Mouse (Mus musculus): ENCODE measurements at regions not wholly inside any gene's neighbourhood (a gene's known extent, or its start where the extent isn't known, plus 50 kb on each side); places are given as distances from the start of the nearest gene placed in this dataset.

GRCm38 (mm10) chr5:129332014-129332413, 169.0 kb upstream of the Sfswap start:
- no peaks in the 10 kb centered on the region for H3K27me3 ChIP-seq (ENCODE audit: insufficient read depth, low read length)
- ATAC-seq (ENCODE audit: extremely low read depth, insufficient number of reproducible peaks, low FRiP score, poor library complexity, severe bottlenecking) (no peak; the same call in 1 of the 2 replicates), DNase-seq (ENCODE audit: low spot score) (no peak)
- TF ChIP-seq CTCF (IDR thresholded peaks at IDR 0.05; ENCODE audit: low read depth, low read length) (no peak), TAL1 (conservative IDR thresholded peaks at IDR 0.05; ENCODE audit: low read depth, low read length) (no peak), GATA2 (IDR thresholded peaks at IDR 0.05; ENCODE audit: borderline replicate concordance, low read depth, low read length) (no peak), GATA1 (IDR thresholded peaks at IDR 0.05; ENCODE audit: borderline replicate concordance, low read length) (no peak), POLR2AphosphoS5 (IDR thresholded peaks at IDR 0.05; ENCODE audit: insufficient replicate concordance, low read depth, low read length) (no peak)
- H3K9me3 ChIP-seq (replicated peaks) = peaks cover 90% of the 10 kb centered on the region
- no peaks in the 10 kb centered on the region for H3K4me1 ChIP-seq (ENCODE audit: insufficient read depth, low read depth, low read length)
- no peaks in the 10 kb centered on the region for H3K36me3 ChIP-seq (replicated peaks)
- no peak overlapping the region for H3K4me3 ChIP-seq (ENCODE audit: low read depth, low read length)

GRCm38 (mm10) chr5:129338511-129338910, 162.5 kb upstream of the Sfswap start:
- Histone ChIP-seq H3K27me3 (ENCODE audit: insufficient read depth, low read length) (no peaks in the 10 kb centered on the region), H3K4me3 (ENCODE audit: low read depth, low read length) (no peak overlapping the region), H3K9me3 (replicated peaks) (peaks cover 91% of the 10 kb centered on the region), H3K4me1 (ENCODE audit: insufficient read depth, low read depth, low read length) (no peaks in the 10 kb centered on the region), H3K36me3 (replicated peaks) (no peaks in the 10 kb centered on the region)
- DNase-seq (ENCODE audit: low spot score) = no peak
- TF ChIP-seq TAL1 (conservative IDR thresholded peaks at IDR 0.05; ENCODE audit: low read depth, low read length) = no peak
- TF ChIP-seq POLR2AphosphoS5 (IDR thresholded peaks at IDR 0.05; ENCODE audit: insufficient replicate concordance, low read depth, low read length) = no peak
- TF ChIP-seq GATA2 (IDR thresholded peaks at IDR 0.05; ENCODE audit: borderline replicate concordance, low read depth, low read length) = no peak
- no peak for TF ChIP-seq GATA1 (IDR thresholded peaks at IDR 0.05; ENCODE audit: borderline replicate concordance, low read length)
- no peak for TF ChIP-seq CTCF (IDR thresholded peaks at IDR 0.05; ENCODE audit: low read depth, low read length)
- no peak for ATAC-seq (ENCODE audit: extremely low read depth, insufficient number of reproducible peaks, low FRiP score, poor library complexity, severe bottlenecking)

DNA sequence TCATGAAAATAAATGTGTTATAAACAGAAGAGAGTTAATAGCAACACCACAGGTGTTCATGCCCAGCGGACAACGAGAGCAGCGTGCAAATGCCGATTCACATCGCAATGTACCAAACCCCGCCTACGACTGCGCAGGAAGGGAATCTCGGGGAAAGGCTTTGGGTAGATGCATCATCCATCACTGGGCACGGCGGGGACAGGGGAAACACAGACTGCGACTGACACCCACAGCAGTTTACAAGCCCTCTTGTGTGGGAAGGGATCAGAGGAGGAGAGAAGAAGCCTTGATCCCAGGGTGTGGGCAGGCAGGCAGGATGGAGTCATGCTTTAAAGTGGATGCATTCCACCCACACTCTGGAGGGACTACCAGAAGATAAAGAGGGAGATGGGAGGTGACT, 157.0 kb upstream of the Sfswap start:
- no peak for TF ChIP-seq GATA2 (IDR thresholded peaks at IDR 0.05; ENCODE audit: borderline replicate concordance, low read depth, low read length)
- no peak for TF ChIP-seq GATA1 (IDR thresholded peaks at IDR 0.05; ENCODE audit: borderline replicate concordance, low read length)
- no peak for TF ChIP-seq POLR2AphosphoS5 (IDR thresholded peaks at IDR 0.05; ENCODE audit: insufficient replicate concordance, low read depth, low read length)
- TF ChIP-seq CTCF (IDR thresholded peaks at IDR 0.05; ENCODE audit: low read depth, low read length) = no peak
- TF ChIP-seq TAL1 (conservative IDR thresholded peaks at IDR 0.05; ENCODE audit: low read depth, low read length) = no peak
- no peaks in the 10 kb centered on the region for H3K27me3 ChIP-seq (ENCODE audit: insufficient read depth, low read length)
- no peaks in the 10 kb centered on the region for H3K36me3 ChIP-seq (replicated peaks)
- peaks cover 91% of the 10 kb centered on the region for H3K9me3 ChIP-seq (replicated peaks)
- H3K4me1 ChIP-seq (ENCODE audit: insufficient read depth, low read depth, low read length) = no peaks in the 10 kb centered on the region
- no peak overlapping the region for H3K4me3 ChIP-seq (ENCODE audit: low read depth, low read length)
- ATAC-seq (ENCODE audit: extremely low read depth, insufficient number of reproducible peaks, low FRiP score, poor library complexity, severe bottlenecking) (no peak), DNase-seq (ENCODE audit: low spot score) (no peak)

DNA sequence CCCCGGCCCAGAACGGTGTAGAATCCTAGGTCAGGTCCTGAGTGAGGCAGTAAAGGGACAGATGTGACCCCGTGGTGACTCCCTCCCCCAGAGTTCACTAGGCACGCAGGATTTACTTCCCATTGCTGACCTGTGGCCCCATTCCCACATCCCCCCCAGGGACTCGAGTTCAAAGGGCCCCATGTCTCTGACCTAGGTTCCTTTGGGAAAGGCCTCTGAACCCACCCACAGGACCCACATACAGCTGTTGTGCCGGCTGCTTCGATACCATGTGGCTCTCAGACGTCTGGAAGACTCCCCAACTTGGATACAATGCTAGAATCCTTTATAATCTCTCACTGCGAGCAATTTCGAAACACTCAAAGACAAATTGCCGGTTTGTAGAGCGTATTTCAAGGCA, 151.0 kb upstream of the Sfswap start:
- no peaks in the 10 kb centered on the region for H3K4me1 ChIP-seq (ENCODE audit: insufficient read depth, low read depth, low read length)
- peaks cover 79% of the 10 kb centered on the region for H3K9me3 ChIP-seq (replicated peaks)
- H3K27me3 ChIP-seq (ENCODE audit: insufficient read depth, low read length) = no peaks in the 10 kb centered on the region
- H3K36me3 ChIP-seq (replicated peaks) = no peaks in the 10 kb centered on the region
- ATAC-seq (ENCODE audit: extremely low read depth, insufficient number of reproducible peaks, low FRiP score, poor library complexity, severe bottlenecking) = no peak
- no peak for DNase-seq (ENCODE audit: low spot score)
- no peak for TF ChIP-seq CTCF (IDR thresholded peaks at IDR 0.05; ENCODE audit: low read depth, low read length)
- TF ChIP-seq GATA1 (IDR thresholded peaks at IDR 0.05; ENCODE audit: borderline replicate concordance, low read length) = no peak
- TF ChIP-seq POLR2AphosphoS5 (IDR thresholded peaks at IDR 0.05; ENCODE audit: insufficient replicate concordance, low read depth, low read length) = no peak
- TF ChIP-seq TAL1 (conservative IDR thresholded peaks at IDR 0.05; ENCODE audit: low read depth, low read length) = no peak
- no peak for TF ChIP-seq GATA2 (IDR thresholded peaks at IDR 0.05; ENCODE audit: borderline replicate concordance, low read depth, low read length)
- no peak overlapping the region for H3K4me3 ChIP-seq (ENCODE audit: low read depth, low read length)

GRCm38 (mm10) chr5:129353549-129353948, 147.5 kb upstream of the Sfswap start:
- Histone ChIP-seq H3K9me3 (replicated peaks) (peaks cover 84% of the 10 kb centered on the region), H3K4me3 (ENCODE audit: low read depth, low read length) (no peak overlapping the region), H3K4me1 (ENCODE audit: insufficient read depth, low read depth, low read length) (no peaks in the 10 kb centered on the region), H3K36me3 (replicated peaks) (no peaks in the 10 kb centered on the region), H3K27me3 (ENCODE audit: insufficient read depth, low read length) (no peaks in the 10 kb centered on the region)
- TF ChIP-seq GATA1 (IDR thresholded peaks at IDR 0.05; ENCODE audit: borderline replicate concordance, low read length) (no peak), GATA2 (IDR thresholded peaks at IDR 0.05; ENCODE audit: borderline replicate concordance, low read depth, low read length) (no peak)
- DNase-seq (ENCODE audit: low spot score) = no peak
- ATAC-seq (ENCODE audit: extremely low read depth, insufficient number of reproducible peaks, low FRiP score, poor library complexity, severe bottlenecking) = no peak

DNA sequence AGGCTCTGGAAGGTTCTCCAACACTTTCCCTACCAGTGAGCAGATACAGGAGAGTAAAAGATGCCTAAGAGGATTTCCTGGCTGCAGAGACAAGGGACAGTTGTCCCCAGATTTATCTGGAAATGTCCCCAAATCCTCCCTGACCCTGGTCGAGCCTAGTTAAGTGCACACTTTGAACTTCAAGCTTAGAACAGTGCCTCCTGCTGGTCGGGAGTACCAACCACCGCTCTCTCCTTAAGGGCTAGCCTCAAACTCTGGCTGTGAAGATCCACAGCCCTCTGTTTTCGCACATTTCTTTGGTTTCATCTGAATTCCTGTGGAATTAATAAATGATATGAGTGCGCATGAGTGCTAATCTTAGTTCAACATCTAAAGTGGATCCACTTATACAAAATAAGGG, 146.1 kb upstream of the Sfswap start:
- TF ChIP-seq TAL1 (conservative IDR thresholded peaks at IDR 0.05; ENCODE audit: low read depth, low read length) (no peak), POLR2AphosphoS5 (IDR thresholded peaks at IDR 0.05; ENCODE audit: insufficient replicate concordance, low read depth, low read length) (no peak), CTCF (IDR thresholded peaks at IDR 0.05; ENCODE audit: low read depth, low read length) (no peak), GATA1 (IDR thresholded peaks at IDR 0.05; ENCODE audit: borderline replicate concordance, low read length) (no peak), GATA2 (IDR thresholded peaks at IDR 0.05; ENCODE audit: borderline replicate concordance, low read depth, low read length) (no peak)
- no peaks in the 10 kb centered on the region for H3K27me3 ChIP-seq (ENCODE audit: insufficient read depth, low read length)
- H3K9me3 ChIP-seq (replicated peaks) = peaks cover 84% of the 10 kb centered on the region
- no peaks in the 10 kb centered on the region for H3K36me3 ChIP-seq (replicated peaks)
- ATAC-seq (ENCODE audit: extremely low read depth, insufficient number of reproducible peaks, low FRiP score, poor library complexity, severe bottlenecking) = no peak
- H3K4me3 ChIP-seq (ENCODE audit: low read depth, low read length) = no peak overlapping the region
- DNase-seq (ENCODE audit: low spot score) = no peak
- no peaks in the 10 kb centered on the region for H3K4me1 ChIP-seq (ENCODE audit: insufficient read depth, low read depth, low read length)

- H3K4me1 ChIP-seq (ENCODE audit: insufficient read depth, low read depth, low read length) = no peaks in the 10 kb centered on the region
- H3K36me3 ChIP-seq (replicated peaks) = no peaks in the 10 kb centered on the region
- ATAC-seq (ENCODE audit: extremely low read depth, insufficient number of reproducible peaks, low FRiP score, poor library complexity, severe bottlenecking) (no peak), DNase-seq (ENCODE audit: low spot score) (no peak)
- H3K27me3 ChIP-seq (ENCODE audit: insufficient read depth, low read length) = no peaks in the 10 kb centered on the region
- H3K9me3 ChIP-seq (replicated peaks) = peaks cover 95% of the 10 kb centered on the region
- no peak overlapping the region for H3K4me3 ChIP-seq (ENCODE audit: low read depth, low read length)
- TF ChIP-seq GATA2 (IDR thresholded peaks at IDR 0.05; ENCODE audit: borderline replicate concordance, low read depth, low read length) (no peak), GATA1 (IDR thresholded peaks at IDR 0.05; ENCODE audit: borderline replicate concordance, low read length) (no peak), TAL1 (conservative IDR thresholded peaks at IDR 0.05; ENCODE audit: low read depth, low read length) (no peak), POLR2AphosphoS5 (IDR thresholded peaks at IDR 0.05; ENCODE audit: insufficient replicate concordance, low read depth, low read length) (no peak), CTCF (IDR thresholded peaks at IDR 0.05; ENCODE audit: low read depth, low read length) (no peak)
Observed at GRCm38 (mm10) chr5:129361527-129361926, 139.5 kb upstream of the Sfswap start.
